Mouse (Mus musculus) embryo, embryonic 9.5 days (tissue): ENCODE data around the gene Vmn1r39.
"Not testable (repeated sequence)": the region's sequence is repeated elsewhere in the genome, so short reads cannot be mapped to it uniquely, and the experiment has no call there.

ENCODE experiments used
- DNase-seq: peaks from one replicate; pipeline ENCODE4 v3.0.0-alpha.2; 2017; ENCODE audit errors: extremely low spot score

Gene Vmn1r39

DNA sequence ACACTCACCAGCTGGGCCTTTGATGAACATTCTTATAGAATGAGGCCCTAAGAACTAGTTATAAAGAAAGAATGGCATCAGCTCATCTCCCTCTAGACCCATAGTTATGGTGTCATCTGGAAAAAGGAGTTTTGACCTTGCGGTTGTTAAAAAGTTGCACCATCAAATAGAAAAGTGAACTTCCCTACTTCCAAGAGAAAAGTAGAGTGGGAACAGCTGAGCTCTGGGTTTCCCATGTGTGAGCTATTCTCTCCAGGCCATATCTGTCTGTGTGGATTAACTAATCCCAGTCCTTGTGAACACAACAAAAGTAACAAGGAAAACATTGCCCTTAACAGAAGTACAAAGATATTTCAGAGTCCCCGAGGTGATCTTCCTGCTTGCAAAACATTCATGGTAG lies at the start of gene Vmn1r39:
TSS of gene Vmn1r39 (minus strand) at position 101 of the 400 bp plus-strand sequence.
- DNase-seq: no peak

DNA sequence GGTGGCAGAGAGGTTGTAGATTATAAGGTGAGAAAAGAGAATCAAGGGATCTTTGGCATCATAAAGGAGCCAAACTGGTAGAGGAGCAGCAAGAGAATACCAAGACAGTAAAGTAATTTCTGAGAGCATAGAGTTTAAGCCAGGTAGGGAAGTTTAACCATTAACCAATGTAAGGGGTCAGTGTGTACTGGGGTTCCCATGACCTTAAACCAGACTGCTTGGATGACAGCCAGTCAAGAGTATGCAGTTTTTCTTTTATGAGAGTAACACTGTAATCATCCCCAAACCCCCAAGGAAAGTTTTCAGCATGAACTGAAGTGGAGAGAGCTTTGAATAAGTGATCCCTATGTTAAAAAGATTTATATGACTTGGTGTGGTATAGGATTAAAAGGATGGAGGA lies 49.0 kb upstream of the Vmn1r39 start:
- DNase-seq: no peak

DNA sequence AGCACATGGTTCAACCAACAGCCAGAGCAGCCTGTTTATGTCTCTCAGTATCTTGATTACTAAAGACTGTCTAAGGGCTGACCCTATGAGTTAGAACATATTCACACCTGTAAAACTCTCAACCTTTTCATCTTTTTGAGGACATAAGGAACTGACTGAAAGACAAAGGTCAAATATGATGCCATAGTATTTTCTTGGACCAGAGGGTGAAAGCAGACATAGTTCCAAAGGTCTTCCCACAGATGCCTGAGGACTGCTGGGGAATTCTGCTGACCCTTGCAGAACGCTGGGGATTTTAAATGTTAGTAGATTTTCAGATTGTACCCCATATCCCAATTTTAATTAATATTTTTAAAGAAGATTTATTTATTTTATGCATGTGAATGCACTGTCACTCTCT lies 47.9 kb upstream of the Vmn1r39 start:
- DNase-seq: no peak

DNA sequence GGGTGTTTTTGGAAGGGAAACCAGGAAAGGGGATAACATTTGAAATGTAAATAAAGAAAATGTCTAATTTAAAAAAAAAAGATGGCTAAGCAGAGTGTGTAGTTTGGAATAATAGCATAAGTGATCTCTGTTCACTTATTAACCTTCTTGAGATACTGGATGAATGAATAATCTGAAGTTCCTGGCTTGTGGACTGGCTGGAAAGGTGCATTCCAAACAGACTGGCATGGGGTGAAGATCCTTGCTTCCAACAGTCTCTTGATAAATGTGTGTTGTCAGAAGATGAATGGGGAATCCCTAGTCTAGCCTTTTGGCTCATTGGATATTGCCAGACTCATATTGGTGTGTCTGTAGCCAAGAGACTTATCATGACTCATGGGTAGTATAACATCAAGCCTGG lies 45.8 kb upstream of the Vmn1r39 start:
- DNase-seq: no peak

DNA sequence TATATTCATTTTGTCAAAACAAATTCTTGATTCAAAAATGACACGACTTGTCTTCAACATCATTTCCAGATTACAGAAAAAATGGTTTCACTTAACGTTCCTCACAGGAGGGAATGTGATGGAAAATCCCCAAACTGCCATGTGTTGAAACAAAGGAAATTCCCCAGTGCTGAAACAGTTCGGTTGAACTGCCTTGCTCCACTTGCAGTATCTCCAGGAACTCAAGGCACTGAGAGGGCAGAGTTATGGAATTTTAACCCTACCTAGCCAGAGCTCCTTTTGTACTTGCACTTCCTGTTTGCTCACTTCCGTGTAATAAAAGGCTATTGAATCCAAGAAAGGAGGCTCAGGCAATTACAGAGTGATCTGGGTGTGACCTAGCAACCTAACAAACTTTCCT lies 38.5 kb upstream of the Vmn1r39 start:
- no peak for DNase-seq

DNA sequence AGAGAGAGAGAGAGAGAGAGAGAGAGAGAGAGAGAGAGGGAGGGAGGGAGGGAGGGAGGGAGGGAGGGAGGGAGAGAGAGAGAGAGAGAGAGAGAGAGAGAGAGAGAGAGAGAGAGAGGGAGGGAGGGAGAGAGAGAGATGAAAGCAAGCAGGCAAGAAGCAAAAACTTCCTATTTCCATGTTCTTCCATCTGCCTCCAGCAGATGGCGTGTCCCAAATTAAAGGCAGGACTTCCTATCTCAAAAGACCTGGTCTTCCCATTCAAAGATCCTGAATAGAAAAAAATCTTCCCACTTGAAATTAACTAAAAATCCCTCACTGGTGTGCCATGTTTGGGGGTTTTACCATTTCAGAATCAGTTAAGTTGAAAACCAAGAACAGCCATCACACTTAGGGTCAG lies 30.2 kb upstream of the Vmn1r39 start:
- not testable (repeated sequence) for DNase-seq

DNA sequence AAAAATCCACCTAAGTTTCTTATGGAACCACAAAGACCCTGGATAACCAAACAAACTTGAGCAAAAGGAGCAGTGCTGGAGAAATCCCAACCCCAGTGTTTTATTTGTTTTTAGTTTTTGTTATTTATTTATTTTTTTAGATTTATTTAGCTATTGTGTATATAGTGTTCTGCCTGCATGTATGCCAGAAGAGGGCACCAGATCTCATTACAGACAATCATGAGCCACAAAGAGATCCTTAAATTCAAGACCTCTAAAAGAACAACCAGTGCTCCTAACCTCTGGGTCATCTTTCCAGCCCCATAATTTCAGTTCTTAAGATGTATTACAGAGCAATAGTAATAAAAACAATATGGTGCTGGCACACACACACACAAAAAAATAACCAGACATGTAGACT lies 26.5 kb upstream of the Vmn1r39 start:
- DNase-seq: no peak

DNA sequence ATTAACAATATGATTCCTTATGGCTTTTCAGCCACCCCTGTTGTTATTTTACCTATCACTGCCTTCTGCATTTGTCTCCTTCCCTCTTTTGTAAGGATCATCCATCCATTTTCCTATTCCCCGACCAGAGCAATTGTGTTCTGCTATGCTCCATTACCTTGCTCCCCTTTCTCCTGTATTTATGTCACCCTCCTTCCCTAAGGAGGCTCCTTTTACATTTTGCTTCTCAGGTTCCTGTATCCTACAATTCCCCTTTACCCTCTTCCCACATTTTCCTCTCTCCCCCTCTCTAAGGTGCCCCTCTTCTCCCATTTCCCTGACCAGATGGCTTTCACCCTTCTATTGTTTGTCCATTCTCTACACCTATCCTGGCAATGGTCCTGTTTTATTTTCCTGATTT lies 4.1 kb downstream of the Vmn1r39 start:
- no peak for DNase-seq

DNA sequence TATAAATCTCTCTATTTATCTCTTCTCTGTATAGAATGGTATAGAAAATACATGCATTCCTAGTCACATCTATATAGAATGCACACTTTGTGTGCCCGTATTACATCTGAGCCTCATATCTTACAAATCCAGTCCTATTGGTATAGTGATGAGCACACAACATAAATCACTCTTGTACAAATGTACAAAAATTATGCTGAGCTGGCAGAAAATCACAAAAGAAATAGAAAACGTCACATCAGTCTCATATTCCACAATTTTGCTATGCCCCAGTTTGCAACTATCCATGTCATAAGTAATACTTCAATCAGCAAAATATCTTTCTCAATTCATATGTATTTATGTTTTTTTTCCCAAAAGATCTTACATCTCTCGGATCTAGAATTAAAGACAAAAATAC lies 4.7 kb downstream of the Vmn1r39 start:
- no peak for DNase-seq

DNA sequence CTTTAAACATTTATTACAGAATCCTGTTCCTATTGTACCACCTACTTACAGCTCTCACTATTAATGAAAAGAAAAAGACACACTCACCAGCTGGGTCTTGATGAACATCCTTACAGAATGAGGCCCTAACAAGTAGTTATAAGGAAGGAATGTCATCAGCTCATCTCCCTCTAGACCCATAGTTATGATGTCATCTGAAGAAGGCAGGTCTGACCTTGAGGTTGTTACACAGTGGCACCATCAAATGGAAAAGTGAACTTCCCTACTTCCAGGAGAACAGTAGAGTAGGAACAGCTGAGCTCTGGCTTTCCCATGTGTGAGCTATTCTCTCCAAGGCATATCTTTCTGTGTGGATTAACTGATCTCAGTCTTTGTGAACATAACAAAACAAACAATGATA lies 27.9 kb downstream of the Vmn1r39 start, which contains the start of gene Vmn1r38:
TSS of gene Vmn1r38 (minus strand) at position 101 of the 400 bp plus-strand sequence.
- DNase-seq: not testable (repeated sequence)
